8 mouse cellular contexts compared by ENCODE assay signal in the genomic region with DNA sequence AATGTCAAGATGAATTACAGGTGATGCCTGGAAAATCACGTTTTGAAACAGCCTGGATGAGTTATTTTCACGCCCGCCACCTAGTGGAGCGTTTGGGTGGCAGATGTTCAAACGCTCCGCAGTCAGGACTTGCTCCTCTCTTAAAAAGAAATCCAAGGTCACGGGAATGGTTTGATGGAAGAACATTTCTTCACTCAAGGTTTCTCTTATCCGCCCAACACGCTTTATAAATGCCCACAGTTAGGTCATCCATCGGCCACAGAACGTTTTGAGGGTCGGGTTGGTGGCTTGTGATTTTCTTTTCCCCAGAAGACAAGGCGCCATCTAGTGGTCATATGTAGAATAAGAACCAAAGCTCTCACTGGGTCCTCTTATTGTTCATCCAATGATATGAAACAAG.
DNase-seq lines count a peak whose midpoint lies in the region; ATAC-seq and TF ChIP-seq lines count a peak whose summit lies in the region.

No protein-coding gene starts in this region.

- TF ChIP-seq POLR2A in bone marrow macrophage, adult 2 months (IDR thresholded peaks at IDR 0.05; ENCODE audit: borderline replicate concordance, low read depth, low read length) = no peak

- H3K4me1 ChIP-seq in bone marrow macrophage, adult 2 months (ENCODE audit: control insufficient read depth, insufficient read depth, low read length) = no peaks in the 10 kb centered on the region
- H3K4me1 ChIP-seq in embryonic facial prominence, embryonic 15.5 days = no peaks in the 10 kb centered on the region
- no peaks in the 10 kb centered on the region for H3K4me1 ChIP-seq in heart, embryonic 11.5 days (ENCODE audit: control insufficient read depth, insufficient read depth, low read length)
- H3K4me1 ChIP-seq in kidney, embryonic 15.5 days = no peaks in the 10 kb centered on the region
- H3K4me1 ChIP-seq in limb, embryonic 15.5 days = no peaks in the 10 kb centered on the region
- no peaks in the 10 kb centered on the region for H3K4me1 ChIP-seq in midbrain, postnatal 0 days (ENCODE audit: insufficient read depth, low read length)
- H3K4me1 ChIP-seq in stomach, embryonic 14.5 days (ENCODE audit: control insufficient read depth, insufficient read depth, low read length) = no peaks in the 10 kb centered on the region

- no peaks in the 10 kb centered on the region for H3K27me3 ChIP-seq in embryonic facial prominence, embryonic 15.5 days
- no peaks in the 10 kb centered on the region for H3K27me3 ChIP-seq in heart, embryonic 11.5 days (ENCODE audit: control insufficient read depth, insufficient read depth, low read length)
- H3K27me3 ChIP-seq in kidney, embryonic 15.5 days = 0 out of 2 replicates have a peak, but pooled peaks cover under 1% of the 10 kb centered on the region
- no peaks in the 10 kb centered on the region for H3K27me3 ChIP-seq in limb, embryonic 15.5 days
- H3K27me3 ChIP-seq in midbrain, postnatal 0 days (ENCODE audit: insufficient read depth, low read length) = no peaks in the 10 kb centered on the region
- no peaks in the 10 kb centered on the region for H3K27me3 ChIP-seq in stomach, embryonic 14.5 days (ENCODE audit: control insufficient read depth, insufficient read depth, low read length)

- ATAC-seq in embryonic facial prominence, embryonic 15.5 days (ENCODE audit: insufficient number of reproducible peaks, low FRiP score, low TSS enrichment, low read depth) = no peak
- no peak for ATAC-seq in heart, embryonic 11.5 days (replicated peaks; ENCODE audit: insufficient number of reproducible peaks, low FRiP score, low TSS enrichment)
- ATAC-seq in kidney, embryonic 15.5 days (replicated peaks; ENCODE audit: low FRiP score) = no peak
- ATAC-seq in limb, embryonic 15.5 days (ENCODE audit: insufficient number of reproducible peaks, low FRiP score, low TSS enrichment, low read depth) = no peak
- ATAC-seq in midbrain, postnatal 0 days (ENCODE audit: low FRiP score) = peak; percentile 69
- ATAC-seq in stomach, embryonic 14.5 days (ENCODE audit: insufficient number of reproducible peaks, insufficient read depth, low FRiP score, low read depth) = peak; percentile 37; the same call in 1 of the 2 replicates

- DNase-seq in CD4-positive helper T cell, adult 2 months (ENCODE audit: low read depth, low spot score) = peak; percentile 66
- DNase-seq in midbrain, postnatal 0 days (ENCODE audit: low spot score) = peak; percentile 86

- WGBS in embryonic facial prominence, embryonic 15.5 days = 0% methylated on average over 13 of the region's 13 CpGs
- WGBS in heart, embryonic 11.5 days (ENCODE audit: insufficient replicate concordance) = 2% methylated on average over 13 of the region's 13 CpGs
- WGBS in kidney, embryonic 15.5 days = under 1% methylated on average over 13 of the region's 13 CpGs
- under 1% methylated on average over 13 of the region's 13 CpGs for WGBS in limb, embryonic 15.5 days
- WGBS in midbrain, postnatal 0 days = under 1% methylated on average over 13 of the region's 13 CpGs
- WGBS in stomach, embryonic 14.5 days = 1% methylated on average over 13 of the region's 13 CpGs

- peak overlapping the region; percentile 57 for H3K4me2 ChIP-seq in embryonic facial prominence, embryonic 15.5 days (replicated peaks)
- peak overlapping the region; percentile 68 for H3K4me2 ChIP-seq in heart, embryonic 11.5 days
- H3K4me2 ChIP-seq in kidney, embryonic 15.5 days = peak overlapping the region; percentile 69
- H3K4me2 ChIP-seq in limb, embryonic 15.5 days = peak overlapping the region; percentile 62
- peak overlapping the region; percentile 52 for H3K4me2 ChIP-seq in midbrain, postnatal 0 days (ENCODE audit: low read depth, low read length, poor library complexity, severe bottlenecking)
- peak overlapping the region; percentile 40; the same call in 1 of the 2 replicates for H3K4me2 ChIP-seq in stomach, embryonic 14.5 days (replicated peaks; ENCODE audit: low read depth, low read length)

- H3K9me3 ChIP-seq in embryonic facial prominence, embryonic 15.5 days (replicated peaks) = no peaks in the 10 kb centered on the region
- no peaks in the 10 kb centered on the region for H3K9me3 ChIP-seq in heart, embryonic 11.5 days (replicated peaks; ENCODE audit: control insufficient read depth, low read length)
- no peaks in the 10 kb centered on the region for H3K9me3 ChIP-seq in kidney, embryonic 15.5 days (replicated peaks)
- no peaks in the 10 kb centered on the region for H3K9me3 ChIP-seq in limb, embryonic 15.5 days
- no peaks in the 10 kb centered on the region for H3K9me3 ChIP-seq in midbrain, postnatal 0 days (ENCODE audit: low read length)
- H3K9me3 ChIP-seq in stomach, embryonic 14.5 days (ENCODE audit: control insufficient read depth, low read depth, low read length) = no peaks in the 10 kb centered on the region

- H3K4me3 ChIP-seq in bone marrow macrophage, adult 2 months (ENCODE audit: insufficient read depth, low read length) = peak overlapping the region; percentile 50
- peak overlapping the region; percentile 46 for H3K4me3 ChIP-seq in embryonic facial prominence, embryonic 15.5 days (replicated peaks)
- peak overlapping the region; percentile 44 for H3K4me3 ChIP-seq in heart, embryonic 11.5 days (ENCODE audit: low read depth, low read length)
- H3K4me3 ChIP-seq in kidney, embryonic 15.5 days (replicated peaks) = peak overlapping the region; percentile 50
- peak overlapping the region; percentile 46 for H3K4me3 ChIP-seq in limb, embryonic 15.5 days
- peak overlapping the region; percentile 25 for H3K4me3 ChIP-seq in midbrain, postnatal 0 days (ENCODE audit: low read depth, low read length)
- peak overlapping the region; percentile 22 for H3K4me3 ChIP-seq in stomach, embryonic 14.5 days (ENCODE audit: low read depth, low read length)

- no peak overlapping the region for H3K9ac ChIP-seq in embryonic facial prominence, embryonic 15.5 days
- H3K9ac ChIP-seq in heart, embryonic 11.5 days (ENCODE audit: low read depth, low read length) = no peak overlapping the region
- H3K9ac ChIP-seq in kidney, embryonic 15.5 days = peak overlapping the region; percentile 44
- H3K9ac ChIP-seq in limb, embryonic 15.5 days = no peak overlapping the region
- H3K9ac ChIP-seq in midbrain, postnatal 0 days (replicated peaks; ENCODE audit: low read length, poor library complexity, severe bottlenecking) = peak overlapping the region; percentile 37; the same call in 1 of the 2 replicates
- H3K9ac ChIP-seq in stomach, embryonic 14.5 days (replicated peaks; ENCODE audit: low read depth, low read length) = no peak overlapping the region

- no peak overlapping the region for H3K27ac ChIP-seq in bone marrow macrophage, adult 2 months (ENCODE audit: insufficient read depth, low read depth, low read length)
- H3K27ac ChIP-seq in embryonic facial prominence, embryonic 15.5 days (replicated peaks) = no peak overlapping the region
- H3K27ac ChIP-seq in heart, embryonic 11.5 days (ENCODE audit: low read depth, low read length) = no peak overlapping the region
- H3K27ac ChIP-seq in kidney, embryonic 15.5 days = no peak overlapping the region
- no peak overlapping the region for H3K27ac ChIP-seq in limb, embryonic 15.5 days
- H3K27ac ChIP-seq in midbrain, postnatal 0 days (ENCODE audit: low read depth, low read length) = no peak overlapping the region
- no peak overlapping the region for H3K27ac ChIP-seq in stomach, embryonic 14.5 days (ENCODE audit: low read length)

- peak; percentile 100 for TF ChIP-seq CTCF in bone marrow macrophage, adult 2 months (IDR thresholded peaks at IDR 0.05; ENCODE audit: low read depth, low read length)
- TF ChIP-seq CTCF in midbrain, postnatal 0 days (IDR thresholded peaks at IDR 0.05) = peak; percentile 88

- H3K36me3 ChIP-seq in embryonic facial prominence, embryonic 15.5 days = no peaks in the 10 kb centered on the region
- H3K36me3 ChIP-seq in heart, embryonic 11.5 days (ENCODE audit: control insufficient read depth, insufficient read depth, low read length) = no peaks in the 10 kb centered on the region
- H3K36me3 ChIP-seq in kidney, embryonic 15.5 days = no peaks in the 10 kb centered on the region
- H3K36me3 ChIP-seq in limb, embryonic 15.5 days = no peaks in the 10 kb centered on the region
- 0 out of 2 replicates have a peak, but pooled peaks cover 2% of the 10 kb centered on the region for H3K36me3 ChIP-seq in midbrain, postnatal 0 days (ENCODE audit: insufficient read depth, low read length)
- no peaks in the 10 kb centered on the region for H3K36me3 ChIP-seq in stomach, embryonic 14.5 days (ENCODE audit: control insufficient read depth, insufficient read depth, low read length)

Comparison
In these comparisons a context has a peak if more than half of its experiments do, and no peak if none do; other contexts are left out.
1. ATAC-seq: peak in midbrain, postnatal 0 days (single experiment) and stomach, embryonic 14.5 days (single experiment); none in embryonic facial prominence, embryonic 15.5 days (single experiment), heart, embryonic 11.5 days (single experiment), kidney, embryonic 15.5 days (single experiment) and limb, embryonic 15.5 days (single experiment).
2. H3K9ac ChIP-seq: peak in kidney, embryonic 15.5 days (single experiment) and midbrain, postnatal 0 days (single experiment); none in embryonic facial prominence, embryonic 15.5 days (single experiment), heart, embryonic 11.5 days (single experiment), limb, embryonic 15.5 days (single experiment) and stomach, embryonic 14.5 days (single experiment).
3. Peak in every context shown above with its lines, with median percentiles within 50 percentile points of each other: H3K4me3 ChIP-seq and H3K4me2 ChIP-seq.